Mouse (Mus musculus): Measurements from ENCODE around the gene Tmem9b. TPM values are rescaled to one million over a fixed set of nuclear protein-coding genes. Genes with fewer than 3 reads are reported as not detected.

Tmem9b gene
- polyA plus RNA-seq, 1 experiment from 2014 or later = 168 TPM

- Histone ChIP-seq H3K4me1 (ENCODE audit: control insufficient read depth, insufficient read depth, low read length) (no peaks in the 10 kb centered on the region), H3K4me2 (ENCODE audit: low read depth, low read length) (no peak overlapping the region), H3K4me3 (ENCODE audit: low read depth, low read length) (no peak overlapping the region), H3K36me3 (ENCODE audit: control insufficient read depth, insufficient read depth, low read length) (no peaks in the 10 kb centered on the region), H3K9me3 (ENCODE audit: control insufficient read depth, low read length) (no peaks in the 10 kb centered on the region), H3K27ac (ENCODE audit: low read depth, low read length) (no peak overlapping the region), H3K27me3 (ENCODE audit: control insufficient read depth, insufficient read depth, low read length) (no peaks in the 10 kb centered on the region), H3K9ac (replicated peaks; ENCODE audit: low read depth, low read length) (no peak overlapping the region)
- ATAC-seq (ENCODE audit: low read depth) = no peak
- 99% methylated on average over 2 of the region's 2 CpGs for WGBS
Measured at GRCm38 (mm10) chr7:109722618-109723017, 30.1 kb downstream of the Tmem9b start.

GRCm38 (mm10) chr7:109719286-109719685 is 33.4 kb downstream of the Tmem9b start:
- Histone ChIP-seq H3K9ac (replicated peaks; ENCODE audit: low read depth, low read length) (no peak overlapping the region), H3K36me3 (ENCODE audit: control insufficient read depth, insufficient read depth, low read length) (no peaks in the 10 kb centered on the region), H3K4me3 (ENCODE audit: low read depth, low read length) (no peak overlapping the region), H3K27ac (ENCODE audit: low read depth, low read length) (no peak overlapping the region), H3K4me2 (ENCODE audit: low read depth, low read length) (no peak overlapping the region), H3K4me1 (ENCODE audit: control insufficient read depth, insufficient read depth, low read length) (no peaks in the 10 kb centered on the region), H3K27me3 (ENCODE audit: control insufficient read depth, insufficient read depth, low read length) (no peaks in the 10 kb centered on the region), H3K9me3 (ENCODE audit: control insufficient read depth, low read length) (no peaks in the 10 kb centered on the region)
- ATAC-seq (ENCODE audit: low read depth) = no peak
- 76% methylated on average over 9 of the region's 9 CpGs for WGBS

GRCm38 (mm10) chr7:109713434-109713982 is 39.2 kb downstream of the Tmem9b start:
- no peak overlapping the region for H3K9ac ChIP-seq (replicated peaks; ENCODE audit: low read depth, low read length)
- H3K36me3 ChIP-seq (ENCODE audit: control insufficient read depth, insufficient read depth, low read length) = no peaks in the 10 kb centered on the region; the same call in 1 of the 2 replicates
- no peaks in the 10 kb centered on the region for H3K4me1 ChIP-seq (ENCODE audit: control insufficient read depth, insufficient read depth, low read length)
- ATAC-seq (ENCODE audit: low read depth) = no peak
- H3K27me3 ChIP-seq (ENCODE audit: control insufficient read depth, insufficient read depth, low read length) = no peaks in the 10 kb centered on the region
- WGBS = 83% methylated on average over 2 of the region's 2 CpGs
- no peaks in the 10 kb centered on the region for H3K9me3 ChIP-seq (ENCODE audit: control insufficient read depth, low read length)
- H3K4me3 ChIP-seq (ENCODE audit: low read depth, low read length) = no peak overlapping the region
- no peak overlapping the region for H3K27ac ChIP-seq (ENCODE audit: low read depth, low read length)
- H3K4me2 ChIP-seq (ENCODE audit: low read depth, low read length) = no peak overlapping the region

GRCm38 (mm10) chr7:109712198-109712597 is 40.5 kb downstream of the Tmem9b start:
- no peaks in the 10 kb centered on the region; the same call in 1 of the 2 replicates for H3K36me3 ChIP-seq (ENCODE audit: control insufficient read depth, insufficient read depth, low read length)

GRCm38 (mm10) chr7:109710069-109710468 is 42.6 kb downstream of the Tmem9b start:
- no peak for ATAC-seq (ENCODE audit: low read depth)
- Histone ChIP-seq H3K27me3 (ENCODE audit: control insufficient read depth, insufficient read depth, low read length) (no peaks in the 10 kb centered on the region), H3K9ac (replicated peaks; ENCODE audit: low read depth, low read length) (no peak overlapping the region), H3K36me3 (ENCODE audit: control insufficient read depth, insufficient read depth, low read length) (no peaks in the 10 kb centered on the region; the same call in 1 of the 2 replicates), H3K4me1 (ENCODE audit: control insufficient read depth, insufficient read depth, low read length) (no peaks in the 10 kb centered on the region), H3K4me3 (ENCODE audit: low read depth, low read length) (no peak overlapping the region), H3K27ac (ENCODE audit: low read depth, low read length) (no peak overlapping the region), H3K4me2 (ENCODE audit: low read depth, low read length) (no peak overlapping the region), H3K9me3 (ENCODE audit: control insufficient read depth, low read length) (no peaks in the 10 kb centered on the region)
- WGBS = 76% methylated on average over 1 of the region's 1 CpGs

More at GRCm38 (mm10) chr7:109712198-109712597, 40.5 kb downstream of the Tmem9b start:
- ATAC-seq (ENCODE audit: low read depth) = no peak
- Histone ChIP-seq H3K27ac (ENCODE audit: low read depth, low read length) (no peak overlapping the region), H3K4me1 (ENCODE audit: control insufficient read depth, insufficient read depth, low read length) (no peaks in the 10 kb centered on the region), H3K27me3 (ENCODE audit: control insufficient read depth, insufficient read depth, low read length) (no peaks in the 10 kb centered on the region), H3K9ac (replicated peaks; ENCODE audit: low read depth, low read length) (no peak overlapping the region), H3K4me2 (ENCODE audit: low read depth, low read length) (no peak overlapping the region), H3K9me3 (ENCODE audit: control insufficient read depth, low read length) (no peaks in the 10 kb centered on the region), H3K4me3 (ENCODE audit: low read depth, low read length) (no peak overlapping the region)
- WGBS = 84% methylated on average over 7 of the region's 7 CpGs

GRCm38 (mm10) chr7:109708961-109709382 is 43.7 kb downstream of the Tmem9b start:
- H3K4me3 ChIP-seq (ENCODE audit: low read depth, low read length) = no peak overlapping the region
- 72% methylated on average over 3 of the region's 3 CpGs for WGBS
- H3K4me1 ChIP-seq (ENCODE audit: control insufficient read depth, insufficient read depth, low read length) = no peaks in the 10 kb centered on the region
- H3K27me3 ChIP-seq (ENCODE audit: control insufficient read depth, insufficient read depth, low read length) = no peaks in the 10 kb centered on the region
- no peaks in the 10 kb centered on the region for H3K9me3 ChIP-seq (ENCODE audit: control insufficient read depth, low read length)
- H3K36me3 ChIP-seq (ENCODE audit: control insufficient read depth, insufficient read depth, low read length) = no peaks in the 10 kb centered on the region; the same call in 1 of the 2 replicates
- ATAC-seq (ENCODE audit: low read depth) = no peak
- no peak overlapping the region for H3K4me2 ChIP-seq (ENCODE audit: low read depth, low read length)
- H3K9ac ChIP-seq (replicated peaks; ENCODE audit: low read depth, low read length) = no peak overlapping the region
- H3K27ac ChIP-seq (ENCODE audit: low read depth, low read length) = no peak overlapping the region

- H3K9ac ChIP-seq (replicated peaks; ENCODE audit: low read depth, low read length) = no peak overlapping the region
- H3K4me2 ChIP-seq (ENCODE audit: low read depth, low read length) = no peak overlapping the region
- H3K27me3 ChIP-seq (ENCODE audit: control insufficient read depth, insufficient read depth, low read length) = no peaks in the 10 kb centered on the region
- no peak for ATAC-seq (ENCODE audit: low read depth)
- WGBS = 59% methylated on average over 4 of the region's 4 CpGs
- no peak overlapping the region for H3K4me3 ChIP-seq (ENCODE audit: low read depth, low read length)
- H3K27ac ChIP-seq (ENCODE audit: low read depth, low read length) = no peak overlapping the region
- no peaks in the 10 kb centered on the region for H3K9me3 ChIP-seq (ENCODE audit: control insufficient read depth, low read length)
- H3K4me1 ChIP-seq (ENCODE audit: control insufficient read depth, insufficient read depth, low read length) = no peaks in the 10 kb centered on the region
- H3K36me3 ChIP-seq (ENCODE audit: control insufficient read depth, insufficient read depth, low read length) = no peaks in the 10 kb centered on the region
Measured at GRCm38 (mm10) chr7:109707023-109707785, 45.5 kb downstream of the Tmem9b start.

GRCm38 (mm10) chr7:109704461-109704860 is 48.2 kb downstream of the Tmem9b start:
- no peak for ATAC-seq (ENCODE audit: low read depth)
- peak overlapping the region; percentile 67 for H3K4me3 ChIP-seq (ENCODE audit: low read depth, low read length)
- WGBS = 65% methylated on average over 3 of the region's 3 CpGs
- no peaks in the 10 kb centered on the region for H3K27me3 ChIP-seq (ENCODE audit: control insufficient read depth, insufficient read depth, low read length)
- no peaks in the 10 kb centered on the region for H3K9me3 ChIP-seq (ENCODE audit: control insufficient read depth, low read length)
- no peak overlapping the region for H3K27ac ChIP-seq (ENCODE audit: low read depth, low read length)
- H3K9ac ChIP-seq (replicated peaks; ENCODE audit: low read depth, low read length) = no peak overlapping the region
- peak overlapping the region; percentile 62 for H3K4me2 ChIP-seq (ENCODE audit: low read depth, low read length)
- no peaks in the 10 kb centered on the region for H3K4me1 ChIP-seq (ENCODE audit: control insufficient read depth, insufficient read depth, low read length)
- H3K36me3 ChIP-seq (ENCODE audit: control insufficient read depth, insufficient read depth, low read length) = no peaks in the 10 kb centered on the region

- no peak overlapping the region for H3K27ac ChIP-seq (ENCODE audit: low read depth, low read length)
- no peaks in the 10 kb centered on the region for H3K9me3 ChIP-seq (ENCODE audit: control insufficient read depth, low read length)
- H3K4me3 ChIP-seq (ENCODE audit: low read depth, low read length) = peak overlapping the region; percentile 67
- H3K9ac ChIP-seq (replicated peaks; ENCODE audit: low read depth, low read length) = peak overlapping the region; percentile 35
- H3K27me3 ChIP-seq (ENCODE audit: control insufficient read depth, insufficient read depth, low read length) = no peaks in the 10 kb centered on the region
- H3K4me1 ChIP-seq (ENCODE audit: control insufficient read depth, insufficient read depth, low read length) = no peaks in the 10 kb centered on the region
- H3K4me2 ChIP-seq (ENCODE audit: low read depth, low read length) = peak overlapping the region; percentile 62
- ATAC-seq (ENCODE audit: low read depth) = no peak; the same call in 1 of the 2 replicates
- 2% methylated on average over 17 of the region's 17 CpGs for WGBS
- no peaks in the 10 kb centered on the region for H3K36me3 ChIP-seq (ENCODE audit: control insufficient read depth, insufficient read depth, low read length)
Measured at GRCm38 (mm10) chr7:109704016-109704377, 48.7 kb downstream of the Tmem9b start.

Data from neural tube, embryonic 14.5 days (tissue).